Mouse (Mus musculus) ES-Bruce4 (cell line): ENCODE data around the gene Zdhhc14. TPM values are rescaled to one million over a fixed set of nuclear protein-coding genes. Genes with fewer than 3 reads are reported as not detected.

ENCODE experiments used
- H3K27ac ChIP-seq: 2 replicates; pipeline ENCODE4 v1.5.1; 2012; ENCODE audit warnings: low read length, inconsistent platforms; ENCODE audit not compliant: insufficient read depth
- H3K27me3 ChIP-seq: 2 replicates; pipeline ENCODE4 v1.6.1; 2012; ENCODE audit warnings: mild to moderate bottlenecking, low read length, inconsistent platforms; ENCODE audit not compliant: control insufficient read depth, poor library complexity, insufficient read depth, severe bottlenecking
- H3K36me3 ChIP-seq: 2 replicates; pipeline ENCODE4 v1.6.1; 2012; ENCODE audit warnings: inconsistent platforms, mild to moderate bottlenecking, low read length, moderate library complexity; ENCODE audit not compliant: control insufficient read depth, poor library complexity, insufficient read depth, severe bottlenecking
- H3K4me1 ChIP-seq: one replicate; pipeline ENCODE4 v1.8.1; 2011; ENCODE audit warnings: low read length; ENCODE audit not compliant: control insufficient read depth, insufficient read depth
- H3K4me3 ChIP-seq: 2 replicates; pipeline ENCODE4 v1.5.1; 2011; ENCODE audit warnings: low read depth, mild to moderate bottlenecking, low read length
- H3K9ac ChIP-seq: 2 replicates; pipeline ENCODE4 v1.6.1; 2012; ENCODE audit warnings: low read depth, mild to moderate bottlenecking, inconsistent platforms; ENCODE audit not compliant: poor library complexity, severe bottlenecking
- H3K9me3 ChIP-seq: replicated peaks from 2 replicates; pipeline ENCODE4 v1.6.1; 2012; ENCODE audit warnings: mild to moderate bottlenecking, low read length, inconsistent platforms; ENCODE audit not compliant: control insufficient read depth, poor library complexity, insufficient read depth, severe bottlenecking
- CTCF ChIP-seq: IDR thresholded peaks from one replicate; pipeline ENCODE4 v1.8.1; 2011; ENCODE audit warnings: low read depth, low read length
- EP300 ChIP-seq: IDR thresholded peaks from 2 replicates; pipeline ENCODE4 v1.6.1; 2011; ENCODE audit warnings: low read depth, low read length; ENCODE audit not compliant: insufficient read depth
- POLR2A ChIP-seq: IDR thresholded peaks from one replicate; pipeline ENCODE4 v1.8.1; 2011; ENCODE audit warnings: low read length; ENCODE audit not compliant: insufficient read depth
- polyA plus RNA-seq: library from polyadenylated mRNA; stranded (reverse); fragments of >200 nt; gene quantifications from 2 replicates; pipeline ENCODE4 v1.2.4, GENCODE M21; 2011; ENCODE audit warnings: low read depth; ENCODE audit not compliant: missing spikeins, insufficient read depth, insufficient read length

The Zdhhc14 gene
- polyA plus RNA-seq, 1 experiment: 1.0 TPM

- Histone ChIP-seq H3K27ac (no peak overlapping the region), H3K9me3 (no peaks in the 10 kb centered on the region), H3K9ac (no peak overlapping the region), H3K27me3 (peaks cover 9% of the 10 kb centered on the region), H3K36me3 (no peaks in the 10 kb centered on the region), H3K4me1 (no peaks in the 10 kb centered on the region), H3K4me3 (no peak overlapping the region)
- TF ChIP-seq EP300 (no peak), CTCF (no peak), POLR2A (no peak)
These were observed 5.3 kb downstream of the Zdhhc14 start for GRCm38 (mm10) chr17:5497695-5498094.

DNA sequence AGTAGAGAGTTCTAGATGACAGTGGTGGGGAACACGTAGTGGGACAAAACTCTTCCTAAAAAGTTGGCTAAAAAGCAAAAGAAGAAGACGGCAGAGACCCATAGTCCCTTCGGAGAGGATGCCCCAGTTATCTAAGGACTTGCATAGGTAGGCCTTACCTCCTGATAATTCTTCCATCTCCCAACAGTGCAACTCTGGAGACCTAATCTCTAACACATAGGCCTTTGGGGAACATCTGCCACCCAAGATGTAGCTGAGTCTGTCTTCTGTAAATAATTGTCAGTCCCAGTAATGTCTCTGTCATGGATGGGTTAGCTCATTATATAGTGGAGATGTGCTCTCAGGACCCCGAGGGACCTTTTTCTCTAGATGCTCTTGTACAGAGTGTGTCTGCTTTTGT is 6.6 kb downstream of the Zdhhc14 start:
- H3K36me3 ChIP-seq: no peaks in the 10 kb centered on the region
- H3K9ac ChIP-seq: no peak overlapping the region
- no peak overlapping the region for H3K4me3 ChIP-seq
- H3K9me3 ChIP-seq: no peaks in the 10 kb centered on the region
- TF ChIP-seq EP300 (no peak), POLR2A (no peak)
- no peak overlapping the region for H3K27ac ChIP-seq
- peaks cover 7% of the 10 kb centered on the region for H3K27me3 ChIP-seq
- H3K4me1 ChIP-seq: no peaks in the 10 kb centered on the region

GRCm38 (mm10) chr17:5503981-5504760 is 11.8 kb downstream of the Zdhhc14 start:
- no peaks in the 10 kb centered on the region for H3K4me1 ChIP-seq
- H3K27ac ChIP-seq: no peak overlapping the region
- H3K36me3 ChIP-seq: no peaks in the 10 kb centered on the region
- TF ChIP-seq CTCF: no peak
- TF ChIP-seq EP300: no peak
- no peak for TF ChIP-seq POLR2A
- H3K9me3 ChIP-seq: no peaks in the 10 kb centered on the region
- no peak overlapping the region for H3K9ac ChIP-seq
- H3K27me3 ChIP-seq: no peaks in the 10 kb centered on the region
- H3K4me3 ChIP-seq: no peak overlapping the region

DNA sequence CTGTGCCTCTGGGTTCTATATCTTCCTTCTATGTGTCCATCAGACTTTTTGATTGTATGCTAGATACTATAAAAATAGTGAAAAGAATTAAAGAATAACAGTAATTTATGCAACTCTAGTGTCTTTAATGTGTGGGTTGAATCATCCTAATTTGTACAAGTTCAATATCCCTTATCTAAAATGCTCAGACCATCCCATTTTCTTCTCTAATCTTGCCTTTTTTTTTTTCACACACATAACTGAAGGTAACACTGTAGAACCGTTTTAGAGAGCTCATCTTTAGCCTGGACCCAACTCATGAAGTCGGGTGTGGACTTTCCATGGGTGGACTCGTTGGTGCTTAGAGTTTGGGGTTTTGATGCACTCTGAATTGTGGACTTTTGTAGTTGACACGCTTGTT is 12.6 kb downstream of the Zdhhc14 start:
- no peaks in the 10 kb centered on the region for H3K36me3 ChIP-seq
- no peaks in the 10 kb centered on the region for H3K9me3 ChIP-seq
- no peak overlapping the region for H3K27ac ChIP-seq
- no peak for TF ChIP-seq POLR2A
- no peak for TF ChIP-seq EP300
- no peak for TF ChIP-seq CTCF
- no peaks in the 10 kb centered on the region for H3K27me3 ChIP-seq
- H3K4me3 ChIP-seq: no peak overlapping the region
- no peak overlapping the region for H3K9ac ChIP-seq
- H3K4me1 ChIP-seq: no peaks in the 10 kb centered on the region

GRCm38 (mm10) chr17:5506553-5506952 is 14.2 kb downstream of the Zdhhc14 start:
- Histone ChIP-seq H3K36me3 (no peaks in the 10 kb centered on the region), H3K9me3 (no peaks in the 10 kb centered on the region), H3K9ac (no peak overlapping the region), H3K4me1 (no peaks in the 10 kb centered on the region), H3K27me3 (no peaks in the 10 kb centered on the region), H3K27ac (no peak overlapping the region), H3K4me3 (no peak overlapping the region)
- no peak for TF ChIP-seq EP300
- TF ChIP-seq POLR2A: no peak
- TF ChIP-seq CTCF: no peak

- no peak for TF ChIP-seq CTCF
- TF ChIP-seq POLR2A: no peak
- TF ChIP-seq EP300: no peak
- Histone ChIP-seq H3K27ac (no peak overlapping the region), H3K4me1 (no peaks in the 10 kb centered on the region), H3K27me3 (no peaks in the 10 kb centered on the region), H3K9ac (no peak overlapping the region), H3K36me3 (no peaks in the 10 kb centered on the region), H3K9me3 (no peaks in the 10 kb centered on the region), H3K4me3 (no peak overlapping the region)
These were observed 14.6 kb downstream of the Zdhhc14 start for GRCm38 (mm10) chr17:5506988-5507387.
